Mouse (Mus musculus): ENCODE results near the gene 1700018B08Rik.

Gene 1700018B08Rik

GRCm38 (mm10) chr8:121562941-121563351, 18.8 kb upstream of the 1700018B08Rik start:
- DNase-seq (ENCODE audit: low read depth) = no peak

DNA sequence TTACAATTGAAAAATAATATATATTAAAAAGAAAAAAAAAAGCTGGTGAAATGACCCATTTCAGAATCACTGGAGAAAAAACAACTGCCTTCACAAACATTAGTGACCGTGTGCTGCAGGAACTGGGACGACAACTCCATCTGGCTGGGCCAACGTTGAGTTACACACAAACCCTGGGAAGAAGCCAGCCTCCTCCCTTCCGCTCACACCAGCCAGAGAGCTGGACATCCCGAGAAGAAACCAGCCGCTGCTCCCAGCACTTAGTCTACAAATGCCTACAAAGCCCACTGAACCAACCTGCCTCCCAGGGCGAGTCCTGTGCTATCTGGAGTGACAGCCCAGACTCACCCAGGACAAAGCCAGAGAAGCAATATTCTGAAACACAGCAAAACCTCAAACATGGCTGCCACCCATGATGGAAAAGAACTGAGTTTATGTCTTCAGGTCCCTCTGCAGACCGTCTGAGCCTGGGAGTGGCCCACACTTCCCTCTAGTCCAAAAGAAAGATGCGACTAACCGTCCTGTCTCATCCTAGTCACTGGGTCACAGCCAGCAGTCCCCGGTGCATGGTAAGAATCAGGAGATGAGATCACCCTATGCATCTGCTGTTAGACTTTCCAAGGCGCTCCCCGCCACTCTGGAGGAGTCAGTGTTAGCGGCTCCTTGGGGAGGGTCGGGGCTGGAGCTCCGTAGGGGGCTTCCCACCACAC, 17.7 kb upstream of the 1700018B08Rik start:
- DNase-seq (ENCODE audit: low read depth) = no peak

GRCm38 (mm10) chr8:121560432-121561100, 16.4 kb upstream of the 1700018B08Rik start:
- DNase-seq (ENCODE audit: low read depth) = no peak

DNA sequence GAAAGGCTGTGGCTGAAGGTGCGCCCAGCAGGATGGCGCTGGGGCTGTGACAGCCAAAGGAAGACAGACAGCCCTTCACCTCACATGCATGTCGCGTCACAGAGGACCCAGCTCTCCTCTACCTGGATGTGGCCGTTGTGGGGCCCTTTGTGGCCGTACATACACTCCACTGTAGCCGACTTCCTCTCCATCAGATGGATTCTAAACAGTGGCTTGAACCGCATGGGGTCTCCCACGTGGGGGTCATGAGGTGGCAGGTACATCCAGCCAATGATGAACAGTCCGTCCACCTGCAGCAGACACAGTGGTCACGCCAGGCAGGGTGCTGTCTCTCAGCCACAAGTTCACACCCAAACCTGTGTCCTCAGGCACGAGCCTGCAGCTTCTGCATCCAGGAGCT, 15.7 kb upstream of the 1700018B08Rik start:
- no peak for DNase-seq (ENCODE audit: low read depth)

DNA sequence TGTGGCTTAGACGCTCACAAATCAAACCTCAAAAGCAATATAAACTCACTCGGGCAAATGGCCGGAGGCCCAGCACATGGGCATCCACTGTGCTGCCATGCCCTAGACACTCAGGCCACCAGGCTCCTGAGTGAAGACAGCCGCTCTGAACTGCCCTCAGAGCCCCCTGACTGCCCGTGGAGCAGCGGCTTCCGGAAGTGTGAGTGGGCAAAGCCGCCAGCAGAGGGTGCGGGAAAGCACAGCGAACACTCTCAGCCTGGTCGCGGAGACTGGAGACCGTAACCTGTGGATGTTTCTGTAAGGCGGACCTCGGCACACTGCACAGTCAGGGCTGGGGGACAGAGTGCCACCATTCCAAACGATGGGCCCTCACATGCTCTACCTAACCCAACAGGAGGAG, 14.4 kb upstream of the 1700018B08Rik start:
- DNase-seq (ENCODE audit: low read depth) = no peak

- no peak for DNase-seq (ENCODE audit: low read depth)
Observed at GRCm38 (mm10) chr8:121557746-121558145, 13.6 kb upstream of the 1700018B08Rik start.

DNA sequence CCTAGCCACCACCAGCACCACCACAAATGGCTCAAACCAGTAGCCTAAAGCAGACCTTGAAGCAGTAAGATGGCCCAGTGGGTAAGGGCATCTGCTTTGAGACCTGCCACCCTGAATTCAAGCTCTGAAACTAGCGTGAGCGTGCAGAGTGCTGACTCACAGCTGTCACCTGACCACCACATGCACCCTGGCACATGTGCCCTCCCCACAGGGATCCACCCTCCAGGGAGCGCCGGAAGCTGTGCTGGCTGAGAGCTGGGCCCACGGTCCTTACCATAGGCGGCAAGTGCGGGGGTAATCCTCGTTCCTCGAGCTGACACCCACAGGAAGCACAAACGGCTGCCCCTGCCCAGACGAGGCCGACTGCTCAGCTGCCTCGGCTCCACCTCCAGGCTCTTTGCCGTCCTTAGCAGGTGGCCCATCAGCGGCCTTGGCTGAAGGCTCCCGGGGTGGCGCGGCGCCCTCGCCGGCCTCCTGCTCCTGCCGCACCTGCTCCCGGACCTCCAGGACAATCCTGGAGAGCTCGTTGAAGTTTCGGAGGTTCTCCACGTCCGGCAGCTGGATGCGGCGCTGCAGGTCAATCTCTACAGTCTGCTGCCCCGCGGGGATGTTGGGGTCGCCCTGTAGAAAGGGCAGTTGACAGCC, 9.8 kb upstream of the 1700018B08Rik start:
- DNase-seq (ENCODE audit: low read depth) = no peak

DNA sequence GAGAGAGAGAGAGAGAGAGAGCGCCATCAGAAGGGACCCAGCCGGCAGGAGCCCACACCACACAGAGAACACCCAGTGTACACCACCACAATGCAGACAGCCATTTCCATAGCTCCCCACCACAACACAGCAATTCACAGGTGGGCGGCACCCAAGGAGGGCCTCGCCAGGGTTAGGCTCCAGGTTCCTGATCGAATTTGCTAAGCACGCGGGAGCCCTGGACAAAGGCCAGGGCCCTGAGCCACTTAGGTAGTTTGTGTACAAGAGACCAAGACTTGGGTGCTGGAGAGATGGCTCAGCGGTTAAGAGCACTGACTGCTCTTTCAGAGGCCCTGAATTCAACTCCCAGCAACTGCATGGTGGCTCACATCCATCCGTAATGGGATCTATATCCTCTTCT, 8.4 kb upstream of the 1700018B08Rik start:
- no peak for DNase-seq (ENCODE audit: low read depth)

- DNase-seq (ENCODE audit: low read depth) = no peak
Observed at GRCm38 (mm10) chr8:121551065-121551985, 7.2 kb upstream of the 1700018B08Rik start.

- no peak for DNase-seq (ENCODE audit: low read depth)
Observed at GRCm38 (mm10) chr8:121550056-121550455, 5.9 kb upstream of the 1700018B08Rik start.

- peak; percentile 82 for DNase-seq (ENCODE audit: low read depth)
Observed at GRCm38 (mm10) chr8:121547132-121547531, 3.0 kb upstream of the 1700018B08Rik start.

DNA sequence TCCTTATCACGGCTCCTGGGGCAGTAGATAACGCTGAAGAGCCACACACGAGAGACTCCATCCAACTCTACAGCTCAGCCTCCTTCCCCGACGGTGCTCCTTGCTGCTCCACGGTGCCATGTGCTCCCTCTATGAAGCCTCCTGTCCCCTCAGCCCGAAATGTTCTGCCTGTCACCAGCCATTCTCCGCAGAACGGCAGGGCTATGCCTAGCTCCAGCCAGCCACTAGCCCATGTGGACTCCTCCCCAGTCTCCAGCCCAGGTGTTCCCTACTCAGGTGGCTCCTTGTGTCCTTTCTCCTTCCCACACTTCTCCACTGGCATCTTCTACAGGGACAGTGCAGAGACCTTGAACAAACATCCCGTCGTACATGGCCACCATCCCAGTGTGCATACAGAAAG, 816 bp upstream of the 1700018B08Rik start:
- DNase-seq (ENCODE audit: low read depth) = no peak

- no peak for DNase-seq (ENCODE audit: low read depth)
Observed at GRCm38 (mm10) chr8:121542901-121543300, 1.2 kb downstream of the 1700018B08Rik start.

- no peak for DNase-seq (ENCODE audit: low read depth)
Observed at GRCm38 (mm10) chr8:121541862-121542261, 2.3 kb downstream of the 1700018B08Rik start.

- DNase-seq (ENCODE audit: low read depth) = peak; percentile 37
Observed at GRCm38 (mm10) chr8:121532381-121532780, 11.7 kb downstream of the 1700018B08Rik start.

- DNase-seq (ENCODE audit: low read depth) = no peak
Observed at GRCm38 (mm10) chr8:121530639-121531038, 13.5 kb downstream of the 1700018B08Rik start.

GRCm38 (mm10) chr8:121528790-121529189, 15.3 kb downstream of the 1700018B08Rik start:
- no peak for DNase-seq (ENCODE audit: low read depth)

GRCm38 (mm10) chr8:121527751-121528150, 16.4 kb downstream of the 1700018B08Rik start:
- DNase-seq (ENCODE audit: low read depth) = no peak

DNA sequence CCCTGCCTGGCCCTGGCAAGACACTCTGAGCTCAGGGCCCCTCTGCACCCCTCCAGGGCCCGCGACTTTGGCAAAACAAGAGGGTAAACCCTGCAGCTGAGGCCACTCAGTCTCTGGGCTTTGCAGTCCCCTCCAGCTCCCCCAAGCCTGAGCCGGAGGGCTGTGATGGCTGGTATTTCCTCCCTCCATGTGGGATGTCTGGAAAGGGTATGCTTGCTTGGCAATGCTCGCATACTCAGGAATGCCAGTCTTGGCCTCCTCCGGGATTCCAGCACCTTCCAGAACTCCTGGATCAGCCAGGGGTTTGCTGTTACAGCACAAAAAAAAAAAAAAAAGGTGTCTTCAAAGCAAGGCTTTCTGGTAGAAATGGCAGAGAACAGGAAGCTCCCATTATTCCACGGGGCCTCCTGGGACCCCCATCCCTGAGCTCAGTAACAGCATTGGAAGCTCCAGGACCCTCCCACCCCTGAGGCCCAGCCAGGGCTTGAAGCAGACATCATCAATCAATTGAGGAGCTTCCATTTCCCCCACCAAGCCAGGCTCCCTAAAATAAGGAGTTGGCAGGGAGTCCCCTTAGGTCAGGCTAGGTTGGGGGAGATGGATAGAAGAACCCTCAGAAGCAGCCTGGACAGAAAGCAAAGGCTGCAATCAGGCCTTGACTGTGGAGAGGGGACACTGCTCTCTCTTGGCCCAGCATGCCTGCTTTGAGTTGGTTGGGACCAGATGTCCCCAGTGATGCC, 17.1 kb downstream of the 1700018B08Rik start:
- DNase-seq (ENCODE audit: low read depth) = no peak

DNA sequence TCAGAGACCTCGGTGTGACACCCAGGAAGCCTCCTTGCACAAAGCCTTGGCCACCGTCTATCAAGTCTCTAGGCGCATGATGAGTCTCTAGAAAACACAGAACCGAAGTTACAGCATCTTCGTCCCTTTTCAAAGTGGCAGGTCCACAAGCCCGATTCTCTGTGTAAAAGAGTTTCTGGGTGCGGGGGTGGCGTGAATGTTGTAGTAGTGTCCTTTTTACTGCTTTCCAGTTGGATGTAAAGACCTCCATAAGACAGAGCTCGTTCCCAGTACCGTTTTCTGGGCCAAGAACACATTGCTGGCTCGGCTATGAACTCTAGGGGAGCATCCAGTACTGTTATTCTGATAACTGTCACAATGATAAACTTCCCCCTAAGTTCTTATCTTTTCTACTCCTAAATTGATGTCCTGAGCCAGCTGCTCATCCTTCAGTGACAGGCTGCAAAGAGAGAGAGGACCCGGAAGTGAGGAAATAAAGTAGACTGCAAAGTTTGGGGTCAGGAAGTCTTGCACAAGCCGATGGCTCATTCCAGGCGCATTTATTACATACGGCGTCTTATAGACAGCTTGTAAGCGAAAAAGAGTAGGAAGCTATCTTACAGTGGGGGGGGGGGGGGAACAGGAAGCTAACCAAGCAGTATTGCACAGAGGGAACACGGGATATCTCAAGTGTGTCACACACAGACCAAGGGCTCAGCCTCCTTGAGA, 18.9 kb downstream of the 1700018B08Rik start:
- DNase-seq (ENCODE audit: low read depth) = peak; percentile 71

DNA sequence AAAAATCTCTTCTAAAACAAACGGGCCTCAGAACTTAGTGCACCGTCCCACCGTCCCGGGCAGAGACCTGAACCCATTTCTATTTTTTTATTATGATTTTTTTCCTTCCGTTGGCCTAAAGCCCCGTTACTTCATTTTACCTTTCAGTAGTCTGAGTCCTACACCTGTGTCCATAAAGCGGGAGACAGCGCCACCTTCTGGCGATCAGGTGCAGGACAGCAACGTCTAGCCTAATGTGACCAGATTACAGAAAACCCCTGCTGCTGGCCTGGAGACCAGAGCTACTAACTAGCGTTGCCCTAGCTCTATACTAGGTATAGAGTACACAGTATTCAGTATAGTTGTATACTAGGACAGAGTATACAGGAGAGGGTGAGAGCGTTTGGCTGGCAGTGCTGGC, 30.7 kb downstream of the 1700018B08Rik start:
- DNase-seq (ENCODE audit: low read depth) = peak; percentile 65
